Mouse (Mus musculus) MEL-GATA-1-ER (cell line): ENCODE measurements around the gene Cul4a.
A peak's percentile ranks its signal among the peaks of the same experiment; 100 is the strongest.
"Not testable (repeated sequence)": the region's sequence is repeated elsewhere in the genome, so short reads cannot be mapped to it uniquely, and the experiment has no call there.

Experiments
- DNase-seq: peaks from one replicate; pipeline ENCODE4 v3.0.0-alpha.2; 2012; ENCODE audit warnings: low read depth; ENCODE audit errors: extremely low read depth

Gene Cul4a

DNA sequence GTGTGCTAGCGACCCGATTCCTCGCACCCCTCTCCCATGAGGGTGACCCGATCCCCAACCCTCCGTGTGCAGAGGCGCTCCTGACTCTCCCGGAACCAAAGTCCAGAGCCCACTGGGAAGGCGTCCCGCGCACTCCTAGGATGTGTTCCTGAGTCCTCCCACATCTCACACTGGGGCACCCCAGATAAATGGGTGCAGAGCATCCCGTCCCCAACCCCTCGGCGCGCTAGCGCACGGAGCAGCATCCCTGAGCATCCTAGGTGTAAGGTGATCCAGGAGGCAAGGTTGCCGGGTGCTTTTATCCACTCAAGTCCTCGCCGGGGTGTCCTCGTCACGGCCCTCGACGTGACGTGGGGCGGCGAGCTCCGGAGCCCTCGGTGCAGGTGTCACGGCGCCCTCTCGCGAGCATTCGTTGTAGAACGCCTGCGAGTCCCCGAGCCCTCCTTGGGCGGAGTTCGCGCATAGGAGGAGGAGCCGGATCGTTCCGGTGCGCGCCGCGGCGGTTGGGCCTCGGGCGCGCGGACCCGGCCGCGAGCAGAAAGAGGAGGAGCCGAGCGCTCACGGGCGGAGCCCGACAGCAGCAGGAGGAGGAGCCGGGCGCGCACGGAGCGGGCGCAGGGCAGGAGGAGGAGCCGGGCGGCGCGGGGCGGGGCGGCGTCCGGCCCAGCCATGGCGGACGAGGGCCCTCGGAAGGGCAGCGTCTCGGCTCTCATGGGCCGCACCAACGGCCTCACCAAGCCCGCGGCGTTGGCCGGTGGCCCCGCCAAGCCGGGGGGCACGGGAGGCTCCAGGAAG lies at the start of gene Cul4a, which contains the start of gene Pcid2:
Gene Cul4a (plus strand): TSS at position 535 of the 795 bp plus-strand sequence.
Gene Pcid2 (minus strand): TSS at position 373 of the 795 bp plus-strand sequence.
- peak; percentile 79 for DNase-seq

DNA sequence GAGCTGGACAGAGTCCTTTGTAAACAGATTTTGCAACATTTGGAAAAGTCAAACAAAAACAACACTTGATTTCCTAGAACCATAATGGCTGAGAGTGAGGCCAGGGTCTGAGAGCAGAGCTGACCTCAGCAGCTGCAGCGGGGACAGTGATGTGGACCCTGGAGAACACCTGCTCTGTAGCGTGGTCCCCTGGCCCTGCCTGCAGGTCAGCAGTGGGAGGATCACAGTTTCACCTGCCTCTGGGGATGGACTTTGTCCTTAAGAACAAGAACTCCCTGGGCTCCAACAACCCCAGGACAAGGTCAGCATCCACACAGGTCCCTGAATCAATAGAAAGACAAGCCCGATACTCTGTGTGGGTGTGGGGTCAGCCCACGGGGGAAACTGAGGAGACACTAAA lies 48.1 kb upstream of the Cul4a start:
- no peak for DNase-seq

DNA sequence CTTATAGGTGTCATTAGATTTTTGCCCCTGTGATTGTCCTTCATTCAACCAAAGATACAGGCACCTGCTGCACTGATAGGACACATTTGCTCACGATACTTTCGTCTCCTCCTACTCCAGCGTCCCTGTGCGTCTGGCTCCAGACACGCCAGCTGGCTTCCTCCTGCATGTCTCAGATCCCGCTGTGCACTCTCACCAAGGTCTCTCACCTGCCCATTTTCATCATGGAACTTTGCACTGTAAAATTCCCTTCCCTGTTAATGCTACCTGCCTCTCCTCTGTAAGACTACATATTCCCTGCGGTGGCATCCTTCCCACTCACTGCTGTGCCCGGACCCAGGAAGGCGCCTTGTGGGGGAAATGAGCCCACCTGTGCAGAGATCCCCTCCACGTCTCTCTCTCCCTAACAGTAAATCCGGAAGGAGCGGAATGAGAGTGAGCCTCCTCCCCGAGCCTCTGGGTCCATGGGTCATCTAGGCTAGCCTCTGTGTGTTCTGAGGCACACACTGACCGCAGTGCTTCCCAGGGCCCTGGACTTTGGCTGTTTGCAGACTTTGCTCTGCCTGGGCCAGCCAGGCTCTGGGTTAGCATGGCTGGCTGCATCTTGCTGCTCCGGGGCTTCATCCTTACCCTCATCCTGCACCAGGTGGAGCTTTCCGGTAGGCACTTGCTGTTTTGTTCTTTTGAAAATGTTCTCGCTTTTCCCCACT lies 44.8 kb upstream of the Cul4a start, which contains the start of gene Proz:
Gene Proz (plus strand): TSS at position 474 of the 710 bp plus-strand sequence.
- DNase-seq: no peak

DNA sequence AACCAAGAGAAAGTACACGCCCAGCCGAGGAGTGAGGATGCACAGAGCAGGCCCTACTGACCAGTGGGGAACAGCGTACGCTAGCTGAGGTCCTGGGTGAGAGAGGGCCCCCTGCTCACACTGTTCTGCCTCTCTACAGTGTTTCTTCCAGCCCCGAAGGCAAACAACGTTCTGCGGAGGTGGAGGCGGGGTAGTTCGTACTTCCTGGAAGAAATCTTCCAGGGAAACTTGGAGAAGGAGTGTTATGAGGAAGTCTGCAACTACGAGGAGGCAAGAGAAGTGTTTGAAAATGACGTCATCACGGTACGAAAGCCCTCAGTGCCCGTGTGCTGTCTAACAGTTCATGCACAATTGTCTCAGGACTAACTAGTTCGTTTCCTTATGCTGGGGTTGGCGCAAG lies 42.3 kb upstream of the Cul4a start:
- DNase-seq: no peak

DNA sequence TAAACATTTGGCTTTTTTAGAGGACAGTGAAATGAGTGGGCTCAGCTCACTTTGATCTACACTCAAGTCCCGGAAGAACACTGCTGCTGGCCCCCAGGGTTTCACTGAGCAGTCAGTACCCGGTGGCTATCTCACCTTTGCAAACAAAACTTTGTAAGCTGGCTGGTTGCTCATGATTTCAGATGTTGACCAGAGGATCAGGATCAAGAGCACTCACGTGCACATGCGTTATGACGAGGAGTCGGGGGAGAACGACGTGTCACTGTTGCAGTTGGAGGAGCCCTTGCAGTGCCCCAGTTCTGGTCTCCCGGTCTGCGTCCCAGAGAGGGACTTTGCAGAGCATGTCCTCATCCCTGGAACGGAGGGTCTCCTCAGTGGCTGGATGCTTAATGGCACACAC lies 32.2 kb upstream of the Cul4a start:
- no peak for DNase-seq

DNA sequence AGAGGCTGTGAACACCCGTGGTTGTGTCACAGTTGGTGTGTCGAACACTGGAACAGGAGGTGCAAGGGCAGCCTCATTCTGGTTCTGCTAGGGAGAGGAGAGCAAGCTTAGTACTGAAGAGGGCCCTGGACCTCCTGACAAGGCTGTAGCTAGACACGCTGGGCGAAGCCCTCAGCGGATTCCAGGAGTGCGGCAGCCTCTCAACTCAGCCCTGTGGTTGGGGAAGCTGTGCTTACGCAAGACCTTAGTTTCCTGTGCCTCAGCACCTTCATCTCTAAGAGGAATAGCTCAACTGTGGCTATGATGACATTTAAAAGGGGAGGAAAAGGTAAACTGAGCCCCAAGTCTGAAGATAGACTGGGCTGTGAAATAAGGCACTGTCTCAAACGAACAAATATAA lies 30.4 kb upstream of the Cul4a start:
- DNase-seq: no peak

DNA sequence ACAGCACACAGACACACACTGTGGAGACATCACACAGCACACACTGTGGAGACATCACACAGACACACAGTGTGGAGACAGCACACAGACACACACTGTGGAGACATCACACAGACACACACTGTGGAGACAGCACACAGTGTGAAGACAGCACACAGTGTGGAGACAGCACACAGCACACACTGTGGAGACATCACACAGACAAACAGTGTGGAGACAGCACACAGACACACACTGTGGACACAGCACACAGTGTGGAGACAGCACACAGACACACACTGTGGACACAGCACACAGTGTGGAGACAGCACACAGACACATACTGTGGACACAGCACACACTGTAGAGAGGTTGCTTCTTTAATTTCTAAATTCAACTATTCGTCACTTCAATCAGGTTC lies 29.8 kb upstream of the Cul4a start:
- not testable (repeated sequence) for DNase-seq

DNA sequence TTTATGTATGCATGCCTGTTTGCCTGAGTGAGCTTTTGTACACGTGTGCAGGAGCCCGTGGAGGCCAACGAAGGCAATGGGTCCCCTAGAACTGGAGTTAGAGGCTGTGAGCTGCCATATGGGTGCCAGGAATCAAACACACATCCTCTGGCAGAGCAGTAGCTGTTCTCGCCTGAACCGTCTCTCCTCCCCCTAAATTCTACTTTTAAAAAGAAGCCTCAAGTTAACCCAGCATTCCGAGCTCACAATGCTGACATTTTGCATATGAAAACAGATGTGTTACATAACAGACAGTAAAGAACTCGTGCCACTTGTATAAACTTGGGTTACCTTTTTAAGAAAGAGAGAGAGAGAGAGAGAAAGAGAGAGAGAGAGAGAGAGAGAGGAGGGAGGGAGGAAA lies 27.9 kb upstream of the Cul4a start:
- DNase-seq: no peak

DNA sequence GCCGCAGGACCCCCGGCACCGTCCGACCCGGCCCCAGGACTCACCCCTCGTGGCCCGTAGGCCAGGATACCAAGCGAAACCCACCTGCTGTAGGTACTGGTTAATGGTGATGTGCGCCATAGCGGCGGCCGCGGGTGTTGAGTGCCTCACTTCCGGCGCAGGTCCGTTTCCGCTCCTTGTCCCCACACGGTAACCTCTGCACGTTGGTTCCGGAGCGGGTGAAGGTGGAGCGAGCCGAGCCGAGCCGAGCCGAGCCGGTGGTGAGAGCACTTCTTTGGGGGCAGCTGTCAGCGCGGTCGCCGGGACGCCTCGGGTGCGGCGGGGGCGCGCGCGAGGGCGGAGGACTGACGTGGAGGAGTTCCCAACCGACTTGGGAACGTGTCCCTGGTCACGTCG lies 732 bp upstream of the Cul4a start:
- peak; percentile 69 for DNase-seq

DNA sequence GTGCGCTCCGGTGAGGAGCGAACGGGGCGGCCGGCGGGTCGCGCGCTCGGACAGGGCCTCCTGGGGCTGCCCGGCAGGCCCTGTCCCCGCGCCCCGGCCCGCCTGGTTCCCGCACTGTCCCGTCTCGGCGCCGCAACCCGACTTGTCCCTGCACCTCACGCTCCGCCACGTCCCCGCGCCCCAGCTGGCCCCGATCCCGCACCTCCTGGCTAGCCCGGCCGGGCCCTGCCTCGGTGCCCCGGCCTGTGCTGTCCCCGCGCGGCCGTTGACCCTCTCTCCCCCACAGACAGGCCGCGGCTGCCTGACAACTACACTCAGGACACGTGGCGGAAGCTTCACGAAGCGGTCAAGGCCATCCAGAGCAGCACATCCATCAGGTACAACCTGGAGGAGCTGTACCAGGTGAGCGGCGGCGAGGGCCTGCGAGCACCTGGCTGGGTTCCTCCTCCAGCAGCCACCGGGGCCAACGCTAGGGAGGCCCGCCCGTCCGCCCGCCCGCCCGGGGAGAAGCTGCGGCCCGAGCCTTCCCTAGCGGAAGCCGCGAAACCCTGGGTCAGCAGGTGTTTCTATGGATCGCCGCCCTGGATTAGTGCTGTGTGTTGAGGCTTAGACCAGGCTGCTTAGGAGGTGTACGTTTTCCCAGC lies 609 bp downstream of the Cul4a start:
- no peak for DNase-seq

DNA sequence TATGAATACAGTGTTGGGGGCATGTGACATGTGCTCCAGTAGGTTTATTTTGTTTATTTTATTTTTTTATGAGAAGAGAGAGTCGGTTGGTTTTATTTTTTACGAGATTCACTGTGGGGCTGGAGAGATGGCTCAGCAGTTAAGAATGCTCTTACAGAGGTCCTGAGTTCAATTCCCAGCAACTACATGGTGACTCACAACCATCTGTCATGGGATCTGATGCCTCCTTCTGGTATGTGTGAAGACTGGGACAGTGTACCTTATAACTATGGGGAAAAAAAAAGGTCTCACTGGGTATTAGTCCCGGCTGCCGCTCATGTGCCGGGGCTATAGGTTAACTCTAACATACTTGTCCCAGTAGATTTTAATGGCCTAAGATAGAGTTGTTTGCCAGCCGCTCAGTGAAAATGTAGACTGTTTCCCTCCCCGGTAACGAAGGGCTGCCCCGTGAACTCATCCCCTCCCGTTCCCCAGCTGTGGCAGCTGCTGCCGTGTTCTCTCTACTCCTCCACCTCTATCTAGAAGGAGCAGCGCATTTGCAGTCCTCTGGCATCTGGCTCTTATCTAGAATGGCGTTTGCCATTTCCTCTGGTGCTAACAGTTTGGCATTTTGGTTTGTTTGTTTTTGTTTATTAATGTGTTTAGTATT lies 2.7 kb downstream of the Cul4a start:
- peak; percentile 36 for DNase-seq

DNA sequence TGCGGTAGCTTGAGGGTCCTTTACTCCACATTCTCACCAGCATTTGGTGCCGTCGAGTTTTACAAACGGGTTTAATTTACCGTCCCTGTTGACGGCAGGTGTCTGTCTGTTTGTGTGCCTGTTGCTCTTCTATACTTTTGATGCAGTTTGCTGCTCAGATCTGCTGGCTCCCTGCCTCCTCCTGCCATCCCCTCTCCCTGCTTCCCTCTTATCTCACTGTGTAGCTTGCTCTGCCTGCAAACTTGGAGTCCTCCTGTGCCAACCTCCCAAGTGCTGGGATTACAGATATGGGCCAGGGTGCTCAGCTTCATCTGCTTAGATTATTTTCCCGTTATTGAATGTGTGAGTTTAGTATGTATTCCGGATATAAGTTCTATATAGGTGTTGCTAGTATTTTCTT lies 3.5 kb downstream of the Cul4a start:
- peak; percentile 26 for DNase-seq

DNA sequence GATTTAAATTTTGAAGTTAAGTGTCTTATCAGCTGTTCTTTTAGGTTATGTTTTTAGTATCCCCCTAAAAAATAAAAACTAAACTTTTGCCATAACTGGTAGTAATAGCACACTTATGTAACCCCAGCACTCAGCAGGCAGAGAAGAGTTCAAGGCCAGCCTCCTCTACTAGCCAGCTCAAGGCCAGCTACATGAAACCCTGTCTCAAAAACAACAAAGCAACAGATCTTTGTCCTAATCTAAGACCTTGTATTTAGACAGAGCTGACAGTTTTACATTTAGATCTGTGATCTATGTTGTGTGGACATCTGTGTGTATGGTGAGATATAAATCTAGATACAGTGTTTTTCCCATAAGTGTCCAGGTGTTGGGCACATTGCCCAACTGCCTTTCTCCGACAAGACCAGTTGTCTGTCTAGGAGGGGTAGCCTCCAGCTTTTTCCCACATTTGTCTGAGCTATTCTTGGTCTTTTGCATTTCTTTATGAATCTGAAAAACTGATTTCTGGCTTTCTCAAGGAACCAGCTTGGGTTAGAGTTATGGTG lies 4.1 kb downstream of the Cul4a start:
- DNase-seq: no peak

DNA sequence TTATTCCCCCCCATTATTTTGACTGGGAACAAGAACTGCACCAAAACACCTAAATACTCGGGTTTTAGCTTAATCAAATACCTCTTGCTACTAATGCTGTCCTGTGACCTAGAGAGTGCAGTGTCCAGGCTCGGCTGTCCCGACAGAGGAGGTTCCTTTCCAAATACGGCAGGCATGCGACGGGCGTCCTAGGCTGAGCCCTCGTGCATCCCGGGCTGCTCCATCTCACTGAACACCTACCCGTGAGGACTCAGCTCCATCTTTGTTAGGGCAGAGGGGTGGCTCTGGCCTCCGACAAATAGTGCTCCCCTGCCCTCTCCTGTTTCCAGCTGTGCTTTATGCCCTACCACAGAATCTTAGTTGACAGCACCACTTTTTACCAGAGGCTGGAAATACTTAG lies 6.5 kb downstream of the Cul4a start:
- no peak for DNase-seq

DNA sequence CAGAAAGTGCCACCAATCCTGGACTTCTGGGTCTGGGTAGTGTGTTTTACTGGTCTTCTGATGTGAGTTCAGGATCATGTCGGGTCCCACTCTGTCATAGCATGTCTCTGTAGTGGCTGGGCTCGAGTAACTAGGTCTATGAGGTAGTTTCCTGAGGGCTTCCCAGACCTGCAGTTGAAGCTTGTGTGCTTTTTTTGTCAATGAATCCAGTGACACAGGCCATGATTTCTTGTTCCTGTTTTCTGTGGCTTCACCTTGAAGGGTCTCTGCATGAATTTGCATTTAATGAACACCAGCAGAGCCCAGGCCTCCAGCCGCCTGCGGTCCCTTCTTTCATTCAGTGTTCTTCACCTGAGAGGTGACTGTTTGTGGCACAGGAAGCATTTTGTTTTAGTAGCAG lies 7.8 kb downstream of the Cul4a start:
- no peak for DNase-seq

DNA sequence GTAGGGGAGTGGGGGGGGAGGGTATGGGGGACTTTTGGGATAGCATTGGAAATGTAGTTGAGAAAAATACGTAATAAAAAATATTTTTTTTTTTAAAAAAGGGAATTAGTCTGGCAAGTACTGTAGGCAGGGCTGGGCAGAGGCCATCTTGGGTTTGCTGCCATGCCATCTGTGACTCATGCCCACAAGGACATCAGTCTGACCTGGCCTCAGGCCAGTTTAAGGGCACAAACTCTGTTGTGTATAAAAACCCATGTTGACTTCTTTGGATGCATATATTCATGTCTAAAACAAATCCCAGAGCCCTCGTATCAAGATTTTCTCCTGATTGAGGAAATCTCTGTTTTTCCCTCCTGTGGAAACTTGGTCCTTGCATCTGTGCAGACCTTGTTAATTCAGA lies 11.7 kb downstream of the Cul4a start:
- no peak for DNase-seq

DNA sequence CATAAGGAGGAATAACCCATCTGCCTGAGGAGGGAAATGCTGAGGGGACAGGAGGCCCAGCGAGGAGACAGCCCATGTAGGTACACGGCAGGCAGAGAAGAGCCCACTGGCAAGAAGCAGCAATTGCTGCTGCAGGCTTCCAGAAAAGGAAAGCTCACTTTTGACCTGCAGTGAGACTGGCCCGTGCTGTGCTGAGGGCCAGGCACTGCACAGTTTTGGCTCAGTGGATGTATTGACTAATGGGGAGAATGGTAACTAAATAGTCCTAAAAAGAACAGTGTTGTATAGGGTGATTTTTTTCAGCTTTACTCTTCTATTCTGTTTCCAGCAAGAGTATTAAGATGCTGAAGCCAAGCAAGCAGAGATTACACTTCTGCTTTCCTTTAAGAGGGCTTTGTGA lies 13.1 kb downstream of the Cul4a start:
- no peak for DNase-seq

DNA sequence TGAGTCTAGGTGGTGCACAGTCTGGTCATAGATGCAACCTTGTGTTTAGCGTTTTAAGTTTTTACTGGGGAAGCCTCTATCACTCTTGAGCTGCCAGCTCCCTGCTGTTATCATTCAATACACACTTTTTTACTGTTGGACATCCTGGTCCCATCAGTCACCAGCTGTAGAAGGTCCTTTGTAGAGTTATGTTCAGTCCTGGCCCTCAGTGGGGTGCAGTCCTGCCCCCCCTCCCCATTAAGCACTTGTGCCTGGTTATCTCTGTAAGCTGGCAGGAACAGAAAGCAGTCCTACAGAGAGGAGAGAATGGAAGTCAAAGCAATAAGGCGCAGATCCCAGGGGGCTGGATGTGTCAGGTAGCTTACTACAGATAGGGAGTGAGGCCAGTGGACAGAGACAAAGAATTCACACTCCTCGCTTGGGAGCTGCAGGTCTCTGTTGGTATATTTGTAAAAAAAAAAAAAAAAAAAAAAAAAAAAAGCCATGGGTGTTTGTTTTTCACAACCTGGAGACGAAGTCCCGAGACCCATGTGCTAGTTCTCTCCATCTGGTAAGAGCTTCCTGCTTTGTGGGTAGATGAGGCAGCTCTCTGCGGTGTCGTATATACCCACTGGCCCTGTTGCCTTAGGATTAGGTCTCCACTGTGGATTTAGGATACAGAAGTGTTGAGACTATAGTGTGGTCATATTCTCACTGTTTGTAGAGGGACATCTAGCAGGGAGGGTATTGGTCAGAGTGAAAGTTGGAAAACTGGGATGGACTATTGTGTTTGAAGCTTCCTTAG lies 15.7 kb downstream of the Cul4a start:
- DNase-seq: peak; percentile 62

DNA sequence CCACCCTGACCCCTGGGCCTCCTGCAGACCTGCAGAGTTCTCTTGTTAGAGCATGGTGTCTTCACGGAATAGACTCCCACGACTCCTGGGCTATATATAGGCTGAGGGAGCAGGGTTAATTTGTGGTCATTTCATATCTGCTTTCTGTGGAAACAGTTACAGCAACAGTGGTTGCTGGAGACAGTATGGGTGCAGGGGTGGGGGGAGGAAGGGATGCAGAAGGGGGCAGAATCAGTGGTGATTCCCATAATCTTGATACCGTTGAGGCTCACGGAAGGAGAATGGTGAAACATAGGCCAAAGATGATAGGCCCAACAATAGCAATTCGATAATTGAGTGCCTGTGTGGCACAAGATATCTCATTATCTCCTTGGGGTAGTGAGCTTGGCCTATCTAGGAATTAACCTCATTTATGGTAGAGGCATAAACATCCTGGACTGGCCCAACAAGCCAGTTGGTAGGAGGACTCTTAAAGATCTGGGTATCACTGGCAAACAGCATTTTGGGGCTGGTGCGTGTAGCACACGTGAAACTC lies 17.5 kb downstream of the Cul4a start:
- DNase-seq: peak; percentile 56

DNA sequence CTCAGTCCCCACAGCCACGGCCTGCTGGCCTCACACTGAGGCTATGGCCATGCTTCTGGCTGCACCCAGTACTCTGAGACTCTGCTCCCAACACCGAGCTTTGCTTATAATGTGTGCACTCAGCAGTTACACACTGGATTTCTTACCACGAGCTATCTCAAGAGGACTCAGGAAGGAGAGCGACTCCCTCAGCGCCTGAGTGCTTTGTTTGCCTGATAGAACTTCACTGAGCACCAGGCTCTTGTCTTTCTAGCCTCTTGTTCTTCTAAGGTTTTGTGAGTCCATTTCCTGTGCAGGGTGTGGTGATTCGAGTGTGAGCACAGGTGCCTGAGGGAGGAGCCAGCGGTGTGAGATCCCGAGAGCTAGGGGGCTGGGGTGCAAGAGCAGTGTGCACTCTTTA lies 19.5 kb downstream of the Cul4a start:
- no peak for DNase-seq
